Mouse (Mus musculus) liver, adult 2 months (tissue): ENCODE measurements around the gene Parp16.

Experiments used
- CTCF ChIP-seq: fragments of 200-500 bp; IDR thresholded peaks from 2 replicates; pipeline ENCODE4 v1.5.1; 2011; ENCODE audit warnings: low read depth, low read length, control low read depth
- POLR2A ChIP-seq: fragments of 200-500 bp; IDR thresholded peaks from 2 replicates; pipeline ENCODE4 v1.6.1; 2011; ENCODE audit warnings: low read length, control low read depth; ENCODE audit not compliant: insufficient read depth; ENCODE audit errors: extremely low read depth

DNA sequence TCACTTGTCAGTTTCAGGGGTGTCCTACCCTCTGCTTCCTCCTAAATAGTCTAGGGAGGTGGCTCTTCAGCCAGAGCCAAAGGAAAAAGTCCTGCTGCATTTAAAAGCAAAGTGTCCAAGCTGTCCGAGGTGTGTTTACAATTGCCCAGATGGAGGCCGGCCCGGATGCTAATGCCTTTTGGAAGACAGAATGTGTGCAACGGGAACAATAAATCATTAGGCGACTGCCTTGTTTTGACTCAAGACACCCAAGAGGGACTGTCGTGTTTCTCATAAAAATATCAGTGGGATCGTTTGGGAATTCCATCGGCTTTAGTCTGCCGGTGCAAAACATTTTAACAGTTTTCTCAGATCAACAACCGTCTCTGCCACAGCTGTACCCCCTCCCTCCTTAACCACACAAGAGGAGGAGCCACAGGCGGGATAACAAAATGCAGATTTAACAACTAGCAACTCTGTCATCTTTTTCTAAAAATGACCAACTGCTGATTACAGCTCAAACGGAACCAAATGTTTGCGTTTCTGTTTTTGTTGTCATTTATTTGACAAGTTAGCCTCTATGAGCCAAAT is 43.1 kb downstream of the Parp16 start:
- TF ChIP-seq POLR2A: no peak
- TF ChIP-seq CTCF: no peak
